23 mouse cellular contexts compared by ENCODE assay signal in genomic region chr15:69275546-69276255, GRCm38 (mm10).
DNase-seq lines count a peak whose midpoint lies in the region; ATAC-seq and TF ChIP-seq lines count a peak whose summit lies in the region.
"Had no signal": no experiment of that assay in that cellular context is flagged by ENCODE, and none has a peak within 500 bp of the region (broad histone marks: within the 10 kb centered on the region; RNA-seq: fewer than 3 reads in every experiment).

No protein-coding gene starts in this region.

- ATAC-seq in midbrain, postnatal 0 days (ENCODE audit: low FRiP score): no peak
- no peak; the same call in 1 of the 2 replicates for ATAC-seq in midbrain, embryonic 13.5 days
- no peak for ATAC-seq in megakaryocyte, adult 5-6 weeks (ENCODE audit: poor library complexity, severe bottlenecking)
- ATAC-seq: forebrain, embryonic 13.5 days; intestine, embryonic 16.5 days; midbrain, embryonic 16.5 days; Patski had no signal

- no peaks in the 10 kb centered on the region for H3K79me2 ChIP-seq in heart, adult 2 months (replicated peaks; ENCODE audit: control insufficient read depth, insufficient read depth, low read length)

- H3K4me2 ChIP-seq in midbrain, postnatal 0 days (ENCODE audit: low read depth, low read length, poor library complexity, severe bottlenecking): no peak overlapping the region
- no peak overlapping the region for H3K4me2 ChIP-seq in midbrain, embryonic 13.5 days (replicated peaks)
- H3K4me2 ChIP-seq: forebrain, embryonic 13.5 days; heart, embryonic 12.5 days; hindbrain, embryonic 14.5 days; limb, embryonic 15.5 days had no signal

- no peaks in the 10 kb centered on the region for H3K27me3 ChIP-seq in heart, adult 2 months (ENCODE audit: control insufficient read depth, insufficient read depth, low read length)
- no peaks in the 10 kb centered on the region for H3K27me3 ChIP-seq in midbrain, postnatal 0 days (ENCODE audit: insufficient read depth, low read length)
- H3K27me3 ChIP-seq in midbrain, embryonic 13.5 days: no peaks in the 10 kb centered on the region
- H3K27me3 ChIP-seq: forebrain, embryonic 13.5 days; heart, embryonic 12.5 days; limb, embryonic 15.5 days had no signal

- TF ChIP-seq POLR2A in heart, adult 2 months (IDR thresholded peaks at IDR 0.05; ENCODE audit: insufficient read depth, low read depth, low read length): no peak
- no peak for TF ChIP-seq POLR2A in brain, embryonic 14.5 days (IDR thresholded peaks at IDR 0.05; ENCODE audit: borderline replicate concordance, extremely low read depth, insufficient read depth, insufficient read length, poor library complexity, severe bottlenecking)

- H3K9ac ChIP-seq in heart, adult 2 months (ENCODE audit: low read depth, low read length): no peak overlapping the region
- no peak overlapping the region for H3K9ac ChIP-seq in midbrain, postnatal 0 days (replicated peaks; ENCODE audit: low read length, poor library complexity, severe bottlenecking)
- H3K9ac ChIP-seq in midbrain, embryonic 13.5 days (replicated peaks): no peak overlapping the region
- H3K9ac ChIP-seq: forebrain, embryonic 13.5 days; heart, embryonic 12.5 days; hindbrain, embryonic 14.5 days; limb, embryonic 15.5 days had no signal

- no peak for TF ChIP-seq EP300 in heart, adult 2 months (IDR thresholded peaks at IDR 0.05; ENCODE audit: insufficient read depth, low read depth, low read length)

- peak; percentile 8 to 10 for DNase-seq in heart, adult 18-20 months
- no peak for DNase-seq in heart, adult 2 months
- peak; percentile 45 for DNase-seq in midbrain, postnatal 0 days (ENCODE audit: low spot score)
- DNase-seq in brain, embryonic 14.5 days (ENCODE audit: low read depth): peak; percentile 25
- peak; percentile 57 for DNase-seq in telencephalon, adult 2 months (ENCODE audit: low read depth, low spot score)
- DNase-seq: adrenal gland, adult 8-10 months; cerebellum, postnatal 36 days; gastrocnemius, postnatal 36 days; heart, postnatal 14 days; kidney, postnatal 36 days; layer of hippocampus, adult 9-11 months; lung, postnatal 10 days; right cerebral cortex, postnatal 25 days had no signal

- intact Hi-C loops in heart, adult 2 months (cut with DNase I): no loop called here

- no peaks in the 10 kb centered on the region for H3K9me3 ChIP-seq in midbrain, postnatal 0 days (ENCODE audit: low read length)
- H3K9me3 ChIP-seq in midbrain, embryonic 13.5 days: no peaks in the 10 kb centered on the region
- H3K9me3 ChIP-seq: forebrain, embryonic 13.5 days; heart, embryonic 12.5 days; limb, embryonic 15.5 days had no signal

- no peak for TF ChIP-seq CTCF in heart, adult 2 months (IDR thresholded peaks at IDR 0.05)
- TF ChIP-seq CTCF in midbrain, postnatal 0 days (IDR thresholded peaks at IDR 0.05): no peak
- TF ChIP-seq CTCF in brain, embryonic 14.5 days (IDR thresholded peaks at IDR 0.05; ENCODE audit: borderline replicate concordance, extremely low read depth, insufficient read depth, insufficient read length): no peak

- H3K4me1 ChIP-seq in heart, adult 2 months (ENCODE audit: control insufficient read depth, insufficient read depth, low read length): no peaks in the 10 kb centered on the region
- no peaks in the 10 kb centered on the region for H3K4me1 ChIP-seq in midbrain, postnatal 0 days (ENCODE audit: insufficient read depth, low read length)
- H3K4me1 ChIP-seq in midbrain, embryonic 13.5 days (replicated peaks): peaks cover 6% of the 10 kb centered on the region
- H3K4me1 ChIP-seq: forebrain, embryonic 13.5 days; heart, embryonic 12.5 days; limb, embryonic 15.5 days had no signal

- H3K36me3 ChIP-seq in heart, adult 2 months (ENCODE audit: control insufficient read depth, insufficient read depth, low read length): no peaks in the 10 kb centered on the region
- H3K36me3 ChIP-seq in midbrain, postnatal 0 days (ENCODE audit: insufficient read depth, low read length): no peaks in the 10 kb centered on the region
- no peaks in the 10 kb centered on the region for H3K36me3 ChIP-seq in midbrain, embryonic 13.5 days
- H3K36me3 ChIP-seq: heart, embryonic 12.5 days; limb, embryonic 15.5 days had no signal

- H3K4me3 ChIP-seq in heart, adult 2 months: no peak overlapping the region
- no peak overlapping the region for H3K4me3 ChIP-seq in midbrain, postnatal 0 days (ENCODE audit: low read depth, low read length)
- H3K4me3 ChIP-seq in midbrain, embryonic 13.5 days (replicated peaks): no peak overlapping the region
- H3K4me3 ChIP-seq: erythroblast, embryonic 14.5 days; forebrain, embryonic 13.5 days; heart, embryonic 12.5 days; limb, embryonic 15.5 days had no signal

- no peak overlapping the region for H3K27ac ChIP-seq in heart, adult 2 months
- H3K27ac ChIP-seq in midbrain, postnatal 0 days (ENCODE audit: low read depth, low read length): no peak overlapping the region
- no peak overlapping the region for H3K27ac ChIP-seq in midbrain, embryonic 13.5 days
- H3K27ac ChIP-seq: forebrain, embryonic 13.5 days; hindbrain, embryonic 14.5 days; limb, embryonic 15.5 days had no signal

Comparison
In these comparisons a context has a peak if more than half of its experiments do, and no peak if none do; other contexts are left out.
1. DNase-seq: peak in heart, adult 18-20 months (2 of 2), midbrain, postnatal 0 days (single experiment), brain, embryonic 14.5 days (single experiment) and telencephalon, adult 2 months (single experiment); none in heart, adult 2 months (0 of 2).